Mouse (Mus musculus) C2C12 (cell line): Measurements from ENCODE around the gene Hcrtr1.

ENCODE experiments used
- CEBPB ChIP-seq: IDR thresholded peaks from one replicate; pipeline ENCODE4 v1.6.1; 2011; ENCODE audit warnings: low read depth, mild to moderate bottlenecking, control low read depth, moderate library complexity
- CTCF ChIP-seq: IDR thresholded peaks from one replicate; pipeline ENCODE4 v1.5.1; 2011; ENCODE audit not compliant: control insufficient read depth, insufficient read depth, insufficient read length
- MAX ChIP-seq: IDR thresholded peaks from one replicate; pipeline ENCODE4 v1.6.1; 2011; ENCODE audit warnings: mild to moderate bottlenecking, control low read depth
- MYOD1 ChIP-seq: IDR thresholded peaks from one replicate; pipeline ENCODE4 v1.6.1; 2011; ENCODE audit warnings: low read depth; ENCODE audit not compliant: control insufficient read depth, insufficient read length
- USF1 ChIP-seq: IDR thresholded peaks from one replicate; pipeline ENCODE4 v1.6.1; 2011; ENCODE audit warnings: low read depth, mild to moderate bottlenecking, control low read depth, moderate library complexity

DNA sequence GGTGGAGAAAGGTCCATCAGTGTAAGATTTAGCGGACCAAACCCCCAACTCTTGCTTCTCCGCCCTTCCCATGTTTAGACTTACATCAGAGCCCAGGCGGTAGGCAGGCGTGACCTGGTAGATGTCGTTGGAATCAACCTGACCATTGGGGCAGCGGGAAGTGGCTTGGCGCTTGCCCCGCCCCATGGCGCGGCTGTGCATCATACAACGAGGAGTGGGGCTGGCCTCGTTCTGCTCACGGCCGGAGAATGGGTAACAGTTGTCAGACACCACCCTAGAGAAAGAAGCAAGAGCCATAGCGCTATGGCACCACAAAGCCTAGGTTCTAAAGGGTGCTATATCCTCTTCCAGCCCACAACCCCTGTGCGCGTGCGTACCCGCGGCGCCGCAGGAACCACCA is 28.2 kb upstream of the Hcrtr1 start:
- TF ChIP-seq USF1 (no peak), CTCF (no peak), MYOD1 (no peak), CEBPB (no peak), MAX (no peak)
